Mouse (Mus musculus) cerebellum, adult 2 months (tissue): ENCODE results near the gene Tnfsfm13.

Source experiments
- CTCF ChIP-seq: fragments of 200-500 bp; IDR thresholded peaks from 2 replicates; pipeline ENCODE4 v1.5.1; 2011; ENCODE audit warnings: low read depth, mild to moderate bottlenecking, control low read depth, low read length, moderate library complexity, borderline replicate concordance; ENCODE audit not compliant: insufficient read depth
- POLR2A ChIP-seq: fragments of 200-500 bp; IDR thresholded peaks from 2 replicates; pipeline ENCODE4 v1.6.1; 2011; ENCODE audit warnings: low read length, control low read depth, borderline replicate concordance; ENCODE audit not compliant: insufficient read depth

- TF ChIP-seq POLR2A, result no peak
- TF ChIP-seq CTCF, result no peak
These were observed 8.1 kb upstream of the Tnfsfm13 start for GRCm38 (mm10) chr11:69703814-69704612.
